Mouse (Mus musculus) kidney, adult 9 months (tissue): Measurements from ENCODE around the gene Gm20388.

ENCODE experiments used
- DNase-seq: peaks from one replicate; pipeline ENCODE4 v3.0.0; 2022

Gm20388 gene

GRCm38 (mm10) chr8:123819683-123820610 is 3909.3 kb downstream of the Gm20388 start:
- DNase-seq: peak; percentile 78

- DNase-seq: no peak
Measured at GRCm38 (mm10) chr8:123820780-123821179, 3910.1 kb downstream of the Gm20388 start.

GRCm38 (mm10) chr8:123823111-123823510 is 3912.5 kb downstream of the Gm20388 start:
- DNase-seq: no peak

- DNase-seq: no peak
Measured at GRCm38 (mm10) chr8:123823532-123824123, 3913.0 kb downstream of the Gm20388 start.

- no peak for DNase-seq
Measured at GRCm38 (mm10) chr8:123826001-123826400, 3915.4 kb downstream of the Gm20388 start.

GRCm38 (mm10) chr8:123826758-123827157 is 3916.1 kb downstream of the Gm20388 start:
- DNase-seq: no peak

- DNase-seq: no peak
Measured at GRCm38 (mm10) chr8:123827523-123827922, 3916.9 kb downstream of the Gm20388 start.

GRCm38 (mm10) chr8:123832757-123833156 is 3922.1 kb downstream of the Gm20388 start:
- DNase-seq: peak; percentile 80

GRCm38 (mm10) chr8:123835451-123835850 is 3924.8 kb downstream of the Gm20388 start:
- DNase-seq: peak; percentile 60

- DNase-seq: no peak
Measured at GRCm38 (mm10) chr8:123836354-123836753, 3925.7 kb downstream of the Gm20388 start.

- no peak for DNase-seq
Measured at GRCm38 (mm10) chr8:123838496-123838895, 3927.9 kb downstream of the Gm20388 start.

- DNase-seq: no peak
Measured at GRCm38 (mm10) chr8:123840578-123841345, 3930.1 kb downstream of the Gm20388 start.

- DNase-seq: no peak
Measured at GRCm38 (mm10) chr8:123842086-123842485, 3931.4 kb downstream of the Gm20388 start.

- DNase-seq: no peak
Measured at GRCm38 (mm10) chr8:123844341-123844740, 3933.7 kb downstream of the Gm20388 start.

GRCm38 (mm10) chr8:123845114-123845513 is 3934.5 kb downstream of the Gm20388 start:
- no peak for DNase-seq

GRCm38 (mm10) chr8:123845991-123846390 is 3935.3 kb downstream of the Gm20388 start:
- no peak for DNase-seq

GRCm38 (mm10) chr8:123846509-123846908 is 3935.9 kb downstream of the Gm20388 start:
- DNase-seq: no peak

- no peak for DNase-seq
Measured at GRCm38 (mm10) chr8:123847546-123847945, 3936.9 kb downstream of the Gm20388 start.

- no peak for DNase-seq
Measured at GRCm38 (mm10) chr8:123849352-123849751, 3938.7 kb downstream of the Gm20388 start.

- no peak for DNase-seq
Measured at GRCm38 (mm10) chr8:123851590-123851989, 3940.9 kb downstream of the Gm20388 start.

GRCm38 (mm10) chr8:123854252-123854651 is 3943.6 kb downstream of the Gm20388 start:
- no peak for DNase-seq

GRCm38 (mm10) chr8:123854733-123855475 is 3944.3 kb downstream of the Gm20388 start:
- DNase-seq: no peak

- DNase-seq: no peak
Measured at GRCm38 (mm10) chr8:123857361-123857760, 3946.7 kb downstream of the Gm20388 start.
